Mouse (Mus musculus): Measurements from ENCODE around the gene Cab39.
A peak's percentile ranks its signal among the peaks of the same experiment; 100 is the strongest.

Gene Cab39

GRCm38 (mm10) chr1:85845476-85845875 lies 52.2 kb downstream of the Cab39 start:
- DNase-seq (ENCODE audit: low spot score), result no peak

GRCm38 (mm10) chr1:85849016-85849415 lies 55.8 kb downstream of the Cab39 start:
- DNase-seq (ENCODE audit: low spot score), result no peak

- no peak for DNase-seq (ENCODE audit: low spot score)
Measured at GRCm38 (mm10) chr1:85850851-85851250, 57.6 kb downstream of the Cab39 start.

GRCm38 (mm10) chr1:85852996-85853689 lies 59.9 kb downstream of the Cab39 start:
- DNase-seq (ENCODE audit: low spot score), result peak; percentile 89

GRCm38 (mm10) chr1:85853865-85854264 lies 60.6 kb downstream of the Cab39 start:
- DNase-seq (ENCODE audit: low spot score), result no peak

GRCm38 (mm10) chr1:85854475-85854874 lies 61.2 kb downstream of the Cab39 start:
- no peak for DNase-seq (ENCODE audit: low spot score)

GRCm38 (mm10) chr1:85856266-85856665 lies 63.0 kb downstream of the Cab39 start:
- no peak for DNase-seq (ENCODE audit: low spot score)

GRCm38 (mm10) chr1:85857261-85857754 lies 64.1 kb downstream of the Cab39 start:
- DNase-seq (ENCODE audit: low spot score), result no peak

GRCm38 (mm10) chr1:85864383-85864782 lies 71.1 kb downstream of the Cab39 start:
- no peak for DNase-seq (ENCODE audit: low spot score)

- DNase-seq (ENCODE audit: low spot score), result no peak
Measured at GRCm38 (mm10) chr1:85870001-85870400, 76.8 kb downstream of the Cab39 start.

GRCm38 (mm10) chr1:85870546-85870945 lies 77.3 kb downstream of the Cab39 start:
- no peak for DNase-seq (ENCODE audit: low spot score)

- no peak for DNase-seq (ENCODE audit: low spot score)
Measured at GRCm38 (mm10) chr1:85882003-85882402, 88.8 kb downstream of the Cab39 start.

- no peak for DNase-seq (ENCODE audit: low spot score)
Measured at GRCm38 (mm10) chr1:85887221-85887620, 94.0 kb downstream of the Cab39 start.

GRCm38 (mm10) chr1:85894231-85894747 lies 101.0 kb downstream of the Cab39 start, which contains the start of gene Itm2c:
TSS of gene Itm2c (plus strand) at chr1:85894281.
- peak; percentile 93 for DNase-seq (ENCODE audit: low spot score)

GRCm38 (mm10) chr1:85894748-85895360 lies 101.6 kb downstream of the Cab39 start:
- peak; percentile 93 for DNase-seq (ENCODE audit: low spot score)

- DNase-seq (ENCODE audit: low spot score), result peak; percentile 80
Measured at GRCm38 (mm10) chr1:85895391-85895837, 102.2 kb downstream of the Cab39 start.

GRCm38 (mm10) chr1:85896110-85896509 lies 102.9 kb downstream of the Cab39 start:
- peak; percentile 6 for DNase-seq (ENCODE audit: low spot score)

- no peak for DNase-seq (ENCODE audit: low spot score)
Measured at GRCm38 (mm10) chr1:85896781-85897700, 103.8 kb downstream of the Cab39 start.

GRCm38 (mm10) chr1:85897901-85898760 lies 104.9 kb downstream of the Cab39 start:
- peak; percentile 34 for DNase-seq (ENCODE audit: low spot score)

GRCm38 (mm10) chr1:85898761-85899387 lies 105.6 kb downstream of the Cab39 start:
- DNase-seq (ENCODE audit: low spot score), result no peak

GRCm38 (mm10) chr1:85899388-85899761 lies 106.1 kb downstream of the Cab39 start:
- peak; percentile 43 for DNase-seq (ENCODE audit: low spot score)
